Mouse (Mus musculus) CH12.LX (cell line): ENCODE data around the gene Map4k4. TPM values are rescaled to one million over a fixed set of nuclear protein-coding genes. Genes with fewer than 3 reads are reported as not detected.

ENCODE experiments used
- DNase-seq: peaks from one replicate; pipeline ENCODE4 v3.0.0-alpha.2; 2013; ENCODE audit errors: extremely low read depth
- H3K27ac ChIP-seq: 2 replicates; pipeline ENCODE4 v1.5.1; 2012; ENCODE audit warnings: low read depth, mild to moderate bottlenecking, control low read depth, moderate library complexity; ENCODE audit not compliant: insufficient read depth
- H3K27me3 ChIP-seq: replicated peaks from 2 replicates; pipeline ENCODE3; 2012; ENCODE audit warnings: inconsistent platforms
- H3K36me3 ChIP-seq, 2 experiments: replicated peaks in 1 of 2; 2 replicates each; pipeline versions ENCODE3 to v1.6.1; 2012; ENCODE audit warnings: inconsistent platforms in 1 of 2, low read length in 1 of 2, mild to moderate bottlenecking in 1 of 2, mixed read lengths in 1 of 2, moderate library complexity in 1 of 2; ENCODE audit not compliant: control insufficient read depth in 1 of 2, insufficient read depth in 1 of 2
- H3K4me1 ChIP-seq, 2 experiments: 2 replicates each; pipeline ENCODE4 v1.6.1; 2012; ENCODE audit warnings: inconsistent platforms in 1 of 2, moderate library complexity in 1 of 2; ENCODE audit not compliant: insufficient read depth in 2 of 2, control insufficient read depth in 1 of 2
- H3K4me2 ChIP-seq: 2 replicates; pipeline ENCODE4 v1.6.1; 2012; ENCODE audit warnings: low read depth, mild to moderate bottlenecking, control low read depth; ENCODE audit not compliant: poor library complexity, insufficient read depth, severe bottlenecking
- H3K4me3 ChIP-seq, 3 experiments: fragments of 150-350 bp in 1 of 3; sonication (generic) in 1 of 3; replicated peaks in 1 of 3; 2 replicates each; pipeline versions ENCODE3 to v1.5.1; 2011 to 2012; ENCODE audit warnings: low read depth in 2 of 3, low read length in 2 of 3, mild to moderate bottlenecking in 2 of 3, moderate library complexity in 2 of 3, control low read depth in 1 of 3, improper control_type of control experiment in 1 of 3, inconsistent platforms in 1 of 3, mixed read lengths in 1 of 3; ENCODE audit not compliant: poor library complexity in 1 of 3
- H3K79me2 ChIP-seq: replicated peaks from 2 replicates; pipeline ENCODE4 v1.6.1; 2012; ENCODE audit warnings: mild to moderate bottlenecking, moderate library complexity; ENCODE audit not compliant: control insufficient read depth, poor library complexity, insufficient read depth, severe bottlenecking; ENCODE audit errors: extremely low read depth
- H3K9ac ChIP-seq: 2 replicates; pipeline ENCODE4 v1.6.1; 2012; ENCODE audit warnings: low read depth, mild to moderate bottlenecking, control low read depth, moderate library complexity; ENCODE audit not compliant: insufficient read depth
- H3K9me3 ChIP-seq: replicated peaks from 2 replicates; pipeline ENCODE3; 2012; ENCODE audit warnings: low read length, inconsistent platforms, mixed read lengths
- BHLHE40 ChIP-seq: IDR thresholded peaks from 2 replicates; pipeline ENCODE4 v1.6.1; 2011; ENCODE audit warnings: mild to moderate bottlenecking, low read depth, low read length, improper control_type of control experiment
- CHD2 ChIP-seq: IDR thresholded peaks from 2 replicates; pipeline ENCODE4 v1.6.1; 2011; ENCODE audit warnings: low read length, improper control_type of control experiment
- CTCF ChIP-seq, 2 experiments: IDR thresholded peaks in 1 of 2; conservative IDR thresholded peaks in 1 of 2; 2 replicates each; pipeline ENCODE4 v1.5.1; 2011 to 2012; ENCODE audit warnings: low read depth in 2 of 2, low read length in 2 of 2, improper control_type of control experiment in 1 of 2, inconsistent platforms in 1 of 2, mild to moderate bottlenecking in 1 of 2, moderate library complexity in 1 of 2
- E2F4 ChIP-seq: IDR thresholded peaks from 2 replicates; pipeline ENCODE4 v1.6.1; 2011; ENCODE audit warnings: low read depth, low read length, improper control_type of control experiment; ENCODE audit not compliant: insufficient replicate concordance
- ELF1 ChIP-seq: IDR thresholded peaks from 2 replicates; pipeline ENCODE4 v1.6.1; 2014; ENCODE audit warnings: low read depth, mild to moderate bottlenecking, inconsistent platforms, low read length, improper control_type of control experiment
- EP300 ChIP-seq: IDR thresholded peaks from 2 replicates; pipeline ENCODE4 v1.6.1; 2011; ENCODE audit warnings: low read length, improper control_type of control experiment
- GABPA ChIP-seq: IDR thresholded peaks from 2 replicates; pipeline ENCODE4 v1.6.1; 2012; ENCODE audit warnings: low read depth, low read length, improper control_type of control experiment, inconsistent platforms; ENCODE audit not compliant: insufficient replicate concordance
- IRF4 ChIP-seq: IDR thresholded peaks from 2 replicates; pipeline ENCODE4 v1.6.1; 2014; ENCODE audit warnings: low read depth, mild to moderate bottlenecking, inconsistent platforms, low read length, improper control_type of control experiment
- JUN ChIP-seq: IDR thresholded peaks from 2 replicates; pipeline ENCODE4 v1.6.1; 2011; ENCODE audit warnings: low read depth, mild to moderate bottlenecking, low read length, improper control_type of control experiment, moderate library complexity; ENCODE audit not compliant: insufficient read depth
- JUND ChIP-seq: conservative IDR thresholded peaks from 2 replicates; pipeline ENCODE4 v1.6.1; 2011; ENCODE audit warnings: low read depth, low read length, improper control_type of control experiment
- KAT2A ChIP-seq: IDR thresholded peaks from 2 replicates; pipeline ENCODE4 v1.6.1; 2012; ENCODE audit warnings: low read length, improper control_type of control experiment, inconsistent platforms; ENCODE audit not compliant: insufficient replicate concordance
- MAX ChIP-seq: IDR thresholded peaks from 2 replicates; pipeline ENCODE4 v1.6.1; 2011; ENCODE audit warnings: low read length, improper control_type of control experiment
- MAZ ChIP-seq: IDR thresholded peaks from 2 replicates; pipeline ENCODE4 v1.6.1; 2012; ENCODE audit warnings: low read depth, mild to moderate bottlenecking, inconsistent platforms, low read length, improper control_type of control experiment, moderate library complexity
- MEF2A ChIP-seq: IDR thresholded peaks from 2 replicates; pipeline ENCODE4 v1.6.1; 2014; ENCODE audit warnings: low read depth, mild to moderate bottlenecking, inconsistent platforms, low read length, improper control_type of control experiment, borderline replicate concordance
- NELFE ChIP-seq: IDR thresholded peaks from 2 replicates; pipeline ENCODE4 v1.6.1; 2011; ENCODE audit warnings: low read depth, low read length, improper control_type of control experiment
- PAX5 ChIP-seq: IDR thresholded peaks from 2 replicates; pipeline ENCODE4 v1.6.1; 2012; ENCODE audit warnings: low read length, inconsistent platforms, mixed read lengths
- POLR2AphosphoS2 ChIP-seq: IDR thresholded peaks from 2 replicates; pipeline ENCODE4 v1.6.1; 2011; ENCODE audit warnings: low read depth, low read length, improper control_type of control experiment
- RAD21 ChIP-seq: IDR thresholded peaks from 2 replicates; pipeline ENCODE4 v1.6.1; 2011; ENCODE audit warnings: low read depth, mild to moderate bottlenecking, low read length, improper control_type of control experiment, moderate library complexity
- RCOR1 ChIP-seq: conservative IDR thresholded peaks from 2 replicates; pipeline ENCODE4 v1.6.1; 2012; ENCODE audit warnings: low read depth, mild to moderate bottlenecking, inconsistent platforms, low read length, improper control_type of control experiment
- SIN3A ChIP-seq: IDR thresholded peaks from 2 replicates; pipeline ENCODE4 v1.6.1; 2012; ENCODE audit warnings: low read length, improper control_type of control experiment, inconsistent platforms
- TBP ChIP-seq: conservative IDR thresholded peaks from 2 replicates; pipeline ENCODE4 v1.6.1; 2011; ENCODE audit warnings: low read depth, low read length, improper control_type of control experiment
- UBTF ChIP-seq: IDR thresholded peaks from 2 replicates; pipeline ENCODE4 v1.6.1; 2012; ENCODE audit warnings: low read depth, mild to moderate bottlenecking, inconsistent platforms, low read length, improper control_type of control experiment, moderate library complexity
- USF2 ChIP-seq: conservative IDR thresholded peaks from 2 replicates; pipeline ENCODE4 v1.6.1; 2011; ENCODE audit warnings: low read depth, low read length, improper control_type of control experiment
- ZC3H11A ChIP-seq: IDR thresholded peaks from 2 replicates; pipeline ENCODE4 v1.6.1; 2012; ENCODE audit warnings: low read depth, mild to moderate bottlenecking, inconsistent platforms, low read length, improper control_type of control experiment
- ZKSCAN1 ChIP-seq: IDR thresholded peaks from 2 replicates; pipeline ENCODE4 v1.6.1; 2012; ENCODE audit warnings: low read depth, inconsistent platforms, low read length, improper control_type of control experiment, borderline replicate concordance
- ZMIZ1 ChIP-seq: IDR thresholded peaks from 2 replicates; pipeline ENCODE4 v1.6.1; 2012; ENCODE audit warnings: low read depth, mild to moderate bottlenecking, inconsistent platforms, low read length, improper control_type of control experiment
- ZNF384 ChIP-seq: IDR thresholded peaks from 2 replicates; pipeline ENCODE4 v1.6.1; 2012; ENCODE audit warnings: low read depth, low read length, improper control_type of control experiment, inconsistent platforms
- dilution Hi-C: fragments of 300-500 bp; cut with MboI; formaldehyde crosslinking; loops from 2 replicates; pipeline ENCODE4 v1.14.3; 2020; ENCODE audit warnings: low sequenced_read_pairs; ENCODE audit not compliant: extremely low pct_unique_long_range_greater_than_20kb, extremely low pct_ligation_motif_present
- in situ Hi-C: fragments of 300-500 bp; cut with MboI; formaldehyde crosslinking; loops from 3 replicates; pipeline ENCODE4 v1.14.3; 2019; ENCODE audit warnings: low sequenced_read_pairs, low pct_ligation_motif_present, low pct_unique_long_range_greater_than_20kb, mixed read lengths
- polyA plus RNA-seq: library from polyadenylated mRNA; unstranded; fragments of >175 nt; gene quantifications from 2 replicates; pipeline ENCODE4 v1.2.1, GENCODE M21; 2012; ENCODE audit warnings: low read depth; ENCODE audit not compliant: insufficient read length
- total RNA-seq, 2 experiments: library from RNA; depleted of rRNA; stranded (reverse); fragments of 300-350 nt in 1 of 2; fragments of >200 nt in 1 of 2; gene quantifications; 2 replicates each; pipeline ENCODE4 v1.2.3; 2012 to 2014

Gene Map4k4
- total and polyA plus RNA-seq, 3 experiments: 21.8 to 46.3 (median 41.0) TPM

DNA sequence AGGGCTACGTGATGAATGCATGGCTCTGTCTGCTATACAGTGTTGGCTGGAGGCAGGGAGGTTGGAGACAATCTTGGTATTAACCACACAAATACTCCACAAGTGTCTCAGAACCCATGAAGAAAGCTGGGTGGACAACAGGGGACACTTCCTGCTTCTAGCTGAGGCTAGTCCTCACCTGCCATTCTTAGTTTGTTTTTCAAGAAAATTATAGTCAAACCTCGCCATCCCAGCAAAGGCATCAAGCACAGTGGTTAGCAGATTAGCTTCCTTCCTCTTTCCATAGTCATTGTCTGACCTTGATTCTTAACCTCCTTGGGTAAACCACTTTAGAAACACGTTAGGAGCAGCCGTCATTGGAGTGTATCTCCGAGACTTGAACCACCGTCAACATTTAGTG lies 145.0 kb downstream of the Map4k4 start:
- H3K4me2 ChIP-seq: no peak overlapping the region
- no peak for DNase-seq
- no peak overlapping the region for H3K27ac ChIP-seq
- no peaks in the 10 kb centered on the region for H3K27me3 ChIP-seq
- in situ Hi-C loops: no loop called here
- H3K36me3 ChIP-seq: no peaks in the 10 kb centered on the region
- TF ChIP-seq NELFE: no peak
- TF ChIP-seq TBP: no peak
- TF ChIP-seq MAZ: no peak
- no peak for TF ChIP-seq RCOR1
- TF ChIP-seq MAX: no peak
- no peak for TF ChIP-seq IRF4
- TF ChIP-seq USF2: no peak
- no peak for TF ChIP-seq EP300
- TF ChIP-seq CHD2: no peak
- no peak for TF ChIP-seq ZKSCAN1
- TF ChIP-seq GABPA: no peak
- TF ChIP-seq JUND: no peak
- no peak for TF ChIP-seq SIN3A
- TF ChIP-seq ZNF384: no peak
- no peak for TF ChIP-seq MEF2A
- TF ChIP-seq CTCF (conservative IDR thresholded peaks at IDR 0.05 in 1 of 2, IDR thresholded peaks at IDR 0.05 in 1 of 2; ENCODE audit: low read depth in 2 of 2, low read length in 2 of 2): no peak
- TF ChIP-seq UBTF: no peak
- TF ChIP-seq BHLHE40: no peak
- no peak for TF ChIP-seq E2F4
- no peaks in the 10 kb centered on the region for H3K79me2 ChIP-seq
- peaks cover 3% of the 10 kb centered on the region for H3K9me3 ChIP-seq
- no peak overlapping the region for H3K4me3 ChIP-seq
- H3K9ac ChIP-seq: no peak overlapping the region
- dilution Hi-C loops: no loop called here
- H3K4me1 ChIP-seq: peaks cover 4 to 22% of the 10 kb centered on the region in 2 experiments; a peak in 2 of 4 replicates

DNA sequence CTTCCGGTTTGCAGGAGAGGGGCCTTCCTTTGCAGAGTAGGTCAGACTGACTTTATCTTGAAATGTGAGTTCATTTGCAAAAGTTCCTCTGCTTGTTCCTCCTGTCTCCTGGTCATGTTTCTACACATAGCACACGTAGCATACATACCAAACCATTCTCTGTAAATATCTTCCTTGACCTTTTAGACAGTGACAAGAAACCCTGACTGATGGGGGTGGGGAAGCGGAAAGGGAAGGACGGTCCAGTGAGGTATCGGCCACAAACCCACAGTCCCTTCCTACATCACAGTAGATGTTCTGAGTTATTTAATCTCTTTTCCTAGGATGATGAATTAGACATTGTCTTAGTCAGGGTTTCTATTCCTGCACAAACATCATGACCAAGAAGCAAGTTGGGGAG lies 145.9 kb downstream of the Map4k4 start:
- H3K4me2 ChIP-seq: no peak overlapping the region
- H3K4me3 ChIP-seq: no peak overlapping the region
- no peaks in the 10 kb centered on the region for H3K27me3 ChIP-seq
- in situ Hi-C loops (no loop called here), dilution Hi-C loops (no loop called here)
- H3K79me2 ChIP-seq: no peaks in the 10 kb centered on the region
- no peak overlapping the region for H3K9ac ChIP-seq
- H3K27ac ChIP-seq: no peak overlapping the region
- H3K4me1 ChIP-seq: peaks cover 7 to 26% of the 10 kb centered on the region in 2 experiments; a peak in 2 of 4 replicates
- H3K36me3 ChIP-seq: no peaks in the 10 kb centered on the region
- TF ChIP-seq NELFE (no peak), JUN (no peak), USF2 (no peak), POLR2AphosphoS2 (no peak), PAX5 (no peak), EP300 (no peak), KAT2A (no peak), CHD2 (no peak), RAD21 (no peak), IRF4 (no peak), ZMIZ1 (no peak), ELF1 (no peak), MAZ (no peak), ZC3H11A (no peak)
- peaks cover 3% of the 10 kb centered on the region for H3K9me3 ChIP-seq
- DNase-seq: no peak
